Mouse (Mus musculus): ENCODE results near the gene Tmem254c. TPM values are rescaled to one million over a fixed set of nuclear protein-coding genes. Genes with fewer than 3 reads are reported as not detected.
"Not testable (repeated sequence)": the region's sequence is repeated elsewhere in the genome, so short reads cannot be mapped to it uniquely, and the experiment has no call there.

Tmem254c gene
- 1 to 10 TPM; 1.0 to 2.1 (median 1.7) TPM for total RNA-seq (2022)

GRCm38 (mm10) chr14:26067325-26067633, at the start of gene Tmem254c:
Gene Tmem254c, minus strand, starts transcription at chr14:26067355.
- DNase-seq (ENCODE audit: low spot score in 2 of 2), result not testable (repeated sequence)

DNA sequence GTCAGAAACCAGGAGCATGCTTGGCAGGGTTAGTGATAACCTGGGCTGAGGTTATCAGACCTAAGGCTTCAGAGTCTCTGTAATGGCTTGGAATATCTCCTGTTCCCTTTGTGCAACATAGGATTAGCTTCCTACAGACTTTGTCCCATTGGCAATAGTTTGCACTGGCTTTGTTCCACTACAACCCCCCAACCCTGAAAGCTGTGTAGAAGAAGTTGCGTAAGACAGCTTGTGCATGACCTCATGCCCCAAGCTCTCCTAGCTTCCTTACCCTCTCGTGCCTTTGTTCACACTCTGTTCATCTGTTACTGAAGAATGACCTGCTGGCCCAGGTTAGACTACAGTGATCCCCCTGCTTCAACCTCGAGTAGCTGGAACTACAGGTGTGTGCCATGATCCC, 30.5 kb upstream of the Tmem254c start:
- DNase-seq (ENCODE audit: low spot score in 2 of 2), result not testable (repeated sequence)

- DNase-seq (ENCODE audit: low spot score in 2 of 2), result not testable (repeated sequence)
Observed at GRCm38 (mm10) chr14:26081997-26082396, 14.8 kb upstream of the Tmem254c start, which contains the start of gene Cphx3. Gene Cphx3, plus strand, starts transcription at chr14:26082297.

- not testable (repeated sequence) for DNase-seq (ENCODE audit: low spot score in 2 of 2)
Observed at GRCm38 (mm10) chr14:26081216-26081615, 14.1 kb upstream of the Tmem254c start, which contains the start of gene Cphx2. Gene Cphx2, plus strand, starts transcription at chr14:26081516.

DNA sequence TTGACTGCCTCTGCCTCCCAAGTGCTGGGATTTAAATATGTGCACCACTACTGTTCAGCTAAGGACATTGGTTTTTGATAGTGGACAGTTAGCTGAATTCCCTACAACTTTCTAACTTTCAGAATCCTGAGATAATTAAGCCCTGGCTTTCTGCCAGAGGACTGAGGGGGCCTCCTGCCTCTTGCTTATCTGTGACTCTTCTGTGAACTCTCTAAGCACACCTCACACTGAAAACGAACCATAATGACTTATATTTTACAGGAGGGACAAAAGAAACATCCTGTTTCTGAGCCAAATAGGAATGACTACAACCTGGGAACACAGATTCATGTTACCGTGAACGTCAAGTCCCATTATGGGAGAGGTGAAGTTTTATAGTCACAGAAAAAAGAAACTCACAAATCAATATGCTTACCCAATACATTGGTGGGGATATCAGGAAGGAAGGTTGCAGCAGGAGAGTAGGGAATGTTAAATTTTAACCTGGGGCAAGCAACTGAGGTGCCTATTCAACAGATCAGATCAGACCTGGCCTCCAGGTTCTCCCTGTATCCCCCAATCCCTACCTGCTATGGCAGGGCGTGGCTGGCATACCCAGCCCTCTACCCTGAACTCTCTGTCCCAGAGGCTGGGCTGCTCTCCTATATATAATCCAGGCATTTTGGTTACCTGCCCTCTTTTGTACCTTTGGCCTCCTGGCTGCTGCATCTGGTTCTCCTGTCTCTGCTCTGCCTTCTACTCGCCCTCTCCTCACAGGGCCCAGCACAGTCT, 9.7 kb upstream of the Tmem254c start:
- DNase-seq (ENCODE audit: low spot score in 2 of 2), result not testable (repeated sequence)

- DNase-seq (ENCODE audit: low spot score in 2 of 2), result not testable (repeated sequence)
Observed at GRCm38 (mm10) chr14:26066574-26067324, 406 bp downstream of the Tmem254c start.

DNA sequence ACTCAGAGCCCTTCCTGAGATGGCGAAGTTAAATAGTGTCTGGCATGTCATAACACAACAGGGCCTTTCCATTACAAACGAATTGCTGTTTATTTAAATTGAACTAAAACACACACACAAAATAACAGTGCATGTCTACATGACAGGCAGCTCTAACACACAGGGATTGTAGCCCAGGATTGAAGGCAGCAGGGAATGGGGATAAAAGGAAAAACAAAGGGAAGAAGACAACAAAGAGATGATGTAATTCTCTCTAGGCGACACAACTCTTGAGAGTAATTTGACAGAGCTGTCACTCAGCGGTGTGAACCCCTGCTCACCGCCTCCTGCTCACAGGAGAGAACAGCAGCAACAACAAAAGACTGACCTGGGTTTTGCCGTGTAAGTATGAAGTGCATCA, 7.8 kb downstream of the Tmem254c start:
- not testable (repeated sequence) for DNase-seq (ENCODE audit: low spot score in 2 of 2)

GRCm38 (mm10) chr14:26058184-26058583, 9.0 kb downstream of the Tmem254c start:
- not testable (repeated sequence) for DNase-seq (ENCODE audit: low spot score in 2 of 2)

DNA sequence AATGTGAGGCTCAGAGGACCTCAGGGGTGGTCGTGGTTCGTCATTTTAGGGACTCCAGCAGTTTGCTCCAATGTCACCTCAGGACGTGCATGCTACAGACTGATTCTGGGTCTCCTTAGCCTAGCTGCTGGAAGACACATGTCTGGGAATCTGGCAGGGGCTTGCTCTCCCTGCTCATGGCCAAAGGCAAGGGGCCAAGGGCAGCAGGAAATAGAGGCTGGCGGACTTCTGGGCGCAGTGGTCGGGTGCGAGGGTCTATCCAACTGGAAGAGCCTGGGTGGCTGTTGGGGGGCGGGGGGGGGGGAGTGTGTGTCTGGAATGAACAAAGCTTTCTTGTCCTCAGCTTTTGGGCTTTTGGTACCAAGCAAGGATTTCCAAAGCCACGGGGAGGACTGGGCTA, 18.4 kb downstream of the Tmem254c start:
- not testable (repeated sequence) for DNase-seq (ENCODE audit: low spot score in 2 of 2)

DNA sequence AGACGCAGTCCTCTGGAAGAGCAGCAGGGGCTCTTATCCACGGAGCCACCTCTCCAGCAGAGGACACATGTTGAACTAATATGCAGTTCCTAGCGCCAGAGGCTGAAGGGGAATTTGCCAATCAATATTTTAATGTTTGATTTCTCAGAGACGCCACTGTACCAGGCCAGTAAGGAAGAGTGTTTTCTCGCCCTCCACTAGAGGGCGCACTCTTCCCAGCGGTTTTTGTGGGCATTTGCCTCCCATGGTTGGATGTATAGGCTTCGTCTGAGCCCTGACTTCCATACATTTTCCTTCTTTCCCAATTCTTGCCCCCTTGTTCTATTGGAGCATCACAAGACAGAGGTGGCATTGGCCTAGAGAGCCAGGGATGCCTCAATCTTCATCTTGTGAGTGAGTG, 20.1 kb downstream of the Tmem254c start:
- DNase-seq (ENCODE audit: low spot score in 2 of 2), result not testable (repeated sequence)

DNA sequence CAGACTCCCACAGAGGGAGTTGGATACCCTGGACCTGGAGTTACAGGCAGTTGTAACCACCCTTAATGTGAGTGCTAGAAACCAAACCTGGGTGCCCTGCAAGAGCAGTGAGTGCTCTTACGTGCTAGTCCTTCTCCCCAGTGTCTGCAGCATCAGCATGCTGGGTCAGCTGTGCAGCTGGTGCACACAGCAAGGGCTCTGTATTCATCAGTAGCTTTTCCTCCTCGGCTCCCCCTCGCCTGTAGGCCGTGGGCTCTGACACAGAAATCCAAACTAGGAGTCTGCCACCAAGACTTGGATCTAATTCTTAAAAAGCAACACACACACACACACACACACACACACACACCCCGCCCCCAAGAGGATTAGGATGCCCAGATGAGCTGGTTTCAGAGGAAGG, 22.1 kb downstream of the Tmem254c start:
- not testable (repeated sequence) for DNase-seq (ENCODE audit: low spot score in 2 of 2)

DNA sequence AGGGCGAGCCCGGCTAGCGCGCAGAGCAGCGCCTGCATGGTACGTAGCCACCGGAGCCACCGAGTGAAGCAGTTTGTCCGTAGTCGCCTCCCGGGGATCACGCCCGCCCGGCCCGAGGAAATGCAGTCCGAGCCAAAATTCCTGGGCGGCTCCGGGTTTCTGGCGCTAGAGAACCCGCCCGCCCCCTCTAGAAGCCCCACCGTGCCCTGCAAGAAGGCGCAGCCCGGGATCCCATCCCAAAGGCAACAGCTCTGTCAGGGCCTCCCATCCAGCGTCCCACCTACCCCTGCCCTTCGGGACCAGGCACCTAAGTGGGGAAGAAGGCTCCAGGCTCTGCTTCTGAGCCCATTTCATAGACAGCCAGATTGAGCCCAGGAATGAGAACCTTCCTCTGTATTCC, 24.5 kb downstream of the Tmem254c start, which contains the start of gene Gm9780:
Gene Gm9780 (minus strand): TSS at position 101 of the 400 bp plus-strand sequence.
- DNase-seq (ENCODE audit: low spot score in 2 of 2), result not testable (repeated sequence)

GRCm38 (mm10) chr14:26035439-26035838, 31.7 kb downstream of the Tmem254c start:
- DNase-seq (ENCODE audit: low spot score in 2 of 2), result not testable (repeated sequence)

DNA sequence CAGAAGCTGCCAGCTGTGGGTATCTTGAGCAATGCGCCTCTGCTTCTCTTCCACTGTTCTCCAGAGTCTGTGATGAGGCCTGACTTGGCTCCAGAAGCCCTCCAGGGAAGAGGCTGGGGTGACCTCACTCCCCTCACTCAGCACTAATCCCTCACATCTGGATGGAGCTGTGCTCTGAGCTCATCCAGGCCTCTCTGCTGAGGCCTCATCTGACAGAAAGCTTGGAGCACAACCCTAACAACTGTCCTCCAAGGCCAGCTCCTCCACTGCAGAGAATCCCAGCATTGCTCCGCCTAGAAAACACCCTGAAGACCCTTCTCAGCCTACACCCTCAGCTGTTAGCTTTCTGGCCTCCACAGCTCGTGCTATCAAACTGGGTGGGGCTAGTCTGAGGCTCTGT, 32.8 kb downstream of the Tmem254c start:
- DNase-seq (ENCODE audit: low spot score in 2 of 2), result not testable (repeated sequence)

- not testable (repeated sequence) for DNase-seq (ENCODE audit: low spot score in 2 of 2)
Observed at GRCm38 (mm10) chr14:26025653-26026052, 41.5 kb downstream of the Tmem254c start.

GRCm38 (mm10) chr14:26022831-26023230, 44.3 kb downstream of the Tmem254c start:
- not testable (repeated sequence) for DNase-seq (ENCODE audit: low spot score in 2 of 2)

GRCm38 (mm10) chr14:26021555-26021954, 45.6 kb downstream of the Tmem254c start:
- not testable (repeated sequence) for DNase-seq (ENCODE audit: low spot score in 2 of 2)

DNA sequence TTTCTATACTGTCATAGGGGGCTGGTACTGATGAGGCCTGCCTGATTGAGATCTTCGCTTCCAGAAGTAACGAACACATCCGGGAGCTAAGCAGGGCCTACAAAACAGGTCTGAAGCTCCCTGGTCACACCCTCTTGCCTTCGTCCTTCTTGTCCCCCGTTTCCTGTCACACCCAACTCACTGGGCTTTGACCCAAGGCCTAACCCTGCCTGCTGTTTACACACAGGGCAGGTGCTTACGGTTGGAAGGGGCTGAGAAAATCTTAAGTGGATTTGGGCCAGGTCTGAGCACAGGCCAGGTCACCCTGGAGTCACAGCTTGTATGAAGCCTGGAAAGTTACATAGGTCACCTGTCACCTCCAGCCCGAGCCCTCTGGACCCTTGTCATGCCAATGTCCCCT, 50.7 kb downstream of the Tmem254c start:
- DNase-seq (ENCODE audit: low spot score in 2 of 2), result not testable (repeated sequence)
